Mouse (Mus musculus): Measurements from ENCODE around the gene Etl4.

GRCm38 (mm10) chr2:20678793-20679192 is 769.2 kb downstream of the Etl4 start:
- TF ChIP-seq CTCF (IDR thresholded peaks at IDR 0.05; ENCODE audit: low read depth) (no peak), EP300 (optimal IDR thresholded peaks at IDR 0.05) (no peak)
